Mouse (Mus musculus): Measurements from ENCODE around the gene Zfp169.

DNA sequence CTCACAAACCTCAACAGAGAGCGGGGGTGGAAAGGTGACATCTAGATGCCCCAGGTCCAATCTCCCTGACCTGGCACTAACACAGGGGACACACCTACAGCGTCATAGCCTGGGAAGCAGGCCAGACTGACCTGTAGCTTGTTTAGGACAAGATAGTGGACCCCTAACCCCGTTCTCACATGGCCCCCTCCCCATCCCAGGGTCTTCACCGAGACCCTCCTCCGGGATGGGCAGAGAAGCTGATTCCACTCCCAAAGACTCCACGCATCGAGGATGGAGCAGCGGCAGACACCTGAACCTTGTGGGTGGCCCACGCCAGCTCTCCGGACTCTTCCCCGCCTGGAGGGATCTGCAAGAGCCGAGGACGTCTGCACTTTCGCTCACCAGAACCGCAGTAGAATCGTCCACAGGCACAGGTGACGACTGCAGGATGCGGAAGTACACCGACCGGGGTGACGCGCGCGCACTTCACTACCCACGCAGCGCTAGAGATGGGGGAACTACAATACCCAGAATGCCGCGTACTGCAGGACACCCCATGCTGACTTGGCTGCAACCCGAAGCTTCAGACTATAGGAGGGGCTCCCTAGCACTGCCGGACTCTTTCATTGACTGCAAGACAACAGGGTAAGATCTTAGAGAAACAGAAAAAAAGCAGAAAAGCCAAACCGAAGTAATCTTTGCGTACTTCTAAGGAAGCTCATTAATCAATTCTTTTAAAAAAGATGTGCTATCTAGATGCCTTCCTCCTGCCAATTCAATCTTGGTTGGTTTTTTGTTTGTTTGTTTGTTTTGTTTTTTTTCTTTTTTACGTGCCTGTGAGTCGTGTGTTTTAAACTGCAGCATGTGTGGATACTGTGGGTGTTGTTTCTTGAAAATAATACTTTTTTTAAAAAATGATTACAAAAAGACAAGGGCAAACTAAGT is at the start of gene Zfp169, which contains the start of gene A830005F24Rik:
- no peak for TF ChIP-seq CTCF (IDR thresholded peaks at IDR 0.05; ENCODE audit: low read depth, low read length)
- TF ChIP-seq POLR2A (IDR thresholded peaks at IDR 0.05; ENCODE audit: borderline replicate concordance, low read depth, low read length): no peak
